Mouse (Mus musculus): ENCODE measurements around the gene 4930579F01Rik.

4930579F01Rik gene

GRCm38 (mm10) chr3:138193683-138194302, at the start of gene 4930579F01Rik:
Gene 4930579F01Rik, minus strand, starts transcription at chr3:138193825.
- in situ Hi-C loops (cut with MboI, MseI): no loop called here

- in situ Hi-C loops (cut with MboI, MseI): no loop called here
Measured at GRCm38 (mm10) chr3:138242933-138243332, 49.3 kb upstream of the 4930579F01Rik start.

GRCm38 (mm10) chr3:138242021-138242726, 48.5 kb upstream of the 4930579F01Rik start:
- in situ Hi-C loops (cut with MboI, MseI): no loop called here

GRCm38 (mm10) chr3:138241371-138241770, 47.7 kb upstream of the 4930579F01Rik start:
- in situ Hi-C loops (cut with MboI, MseI): no loop called here

GRCm38 (mm10) chr3:138240942-138241341, 47.3 kb upstream of the 4930579F01Rik start:
- in situ Hi-C loops (cut with MboI, MseI): no loop called here

GRCm38 (mm10) chr3:138240411-138240810, 46.8 kb upstream of the 4930579F01Rik start:
- in situ Hi-C loops (cut with MboI, MseI): no loop called here

- in situ Hi-C loops (cut with MboI, MseI): loop anchor here (5.0 kb wide), 1 partner anchor 33 kb away; no protein-coding TSS in a partner anchor
Measured at GRCm38 (mm10) chr3:138239461-138239860, 45.8 kb upstream of the 4930579F01Rik start.

GRCm38 (mm10) chr3:138238046-138238445, 44.4 kb upstream of the 4930579F01Rik start:
- in situ Hi-C loops (cut with MboI, MseI): loop anchor here (5.0 kb wide), 1 partner anchor 34 kb away; no protein-coding TSS in a partner anchor

GRCm38 (mm10) chr3:138236546-138237163, 43.0 kb upstream of the 4930579F01Rik start:
- in situ Hi-C loops (cut with MboI, MseI): loop anchor here (5.0 kb wide), 1 partner anchor 36 kb away; no protein-coding TSS in a partner anchor

- in situ Hi-C loops (cut with MboI, MseI): no loop called here
Measured at GRCm38 (mm10) chr3:138231531-138231930, 37.9 kb upstream of the 4930579F01Rik start.

GRCm38 (mm10) chr3:138230266-138230665, 36.6 kb upstream of the 4930579F01Rik start:
- in situ Hi-C loops (cut with MboI, MseI): no loop called here

- in situ Hi-C loops (cut with MboI, MseI): no loop called here
Measured at GRCm38 (mm10) chr3:138229448-138229847, 35.8 kb upstream of the 4930579F01Rik start.

GRCm38 (mm10) chr3:138227782-138228181, 34.2 kb upstream of the 4930579F01Rik start:
- in situ Hi-C loops (cut with MboI, MseI): no loop called here

- in situ Hi-C loops (cut with MboI, MseI): no loop called here
Measured at GRCm38 (mm10) chr3:138227082-138227481, 33.5 kb upstream of the 4930579F01Rik start.

- in situ Hi-C loops (cut with MboI, MseI): no loop called here
Measured at GRCm38 (mm10) chr3:138226476-138226875, 32.9 kb upstream of the 4930579F01Rik start.

- in situ Hi-C loops (cut with MboI, MseI): no loop called here
Measured at GRCm38 (mm10) chr3:138225853-138226252, 32.2 kb upstream of the 4930579F01Rik start.

- in situ Hi-C loops (cut with MboI, MseI): no loop called here
Measured at GRCm38 (mm10) chr3:138225331-138225730, 31.7 kb upstream of the 4930579F01Rik start.

- in situ Hi-C loops (cut with MboI, MseI): loop anchor here (5.0 kb wide), 1 partner anchor 218 kb away; the partner anchor contains the start of gene Adh5
Measured at GRCm38 (mm10) chr3:138224363-138224954, 30.8 kb upstream of the 4930579F01Rik start.

- in situ Hi-C loops (cut with MboI, MseI): loop anchor here (5.0 kb wide), 1 partner anchor 219 kb away; the partner anchor contains the start of gene Adh5
Measured at GRCm38 (mm10) chr3:138222952-138223351, 29.3 kb upstream of the 4930579F01Rik start.

- in situ Hi-C loops (cut with MboI, MseI): loop anchor here (5.0 kb wide), 1 partner anchor 220 kb away; the partner anchor contains the start of gene Adh5
Measured at GRCm38 (mm10) chr3:138222511-138222910, 28.9 kb upstream of the 4930579F01Rik start.

- in situ Hi-C loops (cut with MboI, MseI): loop anchor here (5.0 kb wide), 1 partner anchor 221 kb away; the partner anchor contains the start of gene Adh5
Measured at GRCm38 (mm10) chr3:138221116-138221515, 27.5 kb upstream of the 4930579F01Rik start.
